Mouse (Mus musculus) A20 (cell line): ENCODE measurements around the gene Chrm4.

Experiments used
- DNase-seq: peaks from one replicate; pipeline ENCODE4 v3.0.0-alpha.2; 2011; ENCODE audit warnings: low read depth, low spot score

Chrm4 gene

DNA sequence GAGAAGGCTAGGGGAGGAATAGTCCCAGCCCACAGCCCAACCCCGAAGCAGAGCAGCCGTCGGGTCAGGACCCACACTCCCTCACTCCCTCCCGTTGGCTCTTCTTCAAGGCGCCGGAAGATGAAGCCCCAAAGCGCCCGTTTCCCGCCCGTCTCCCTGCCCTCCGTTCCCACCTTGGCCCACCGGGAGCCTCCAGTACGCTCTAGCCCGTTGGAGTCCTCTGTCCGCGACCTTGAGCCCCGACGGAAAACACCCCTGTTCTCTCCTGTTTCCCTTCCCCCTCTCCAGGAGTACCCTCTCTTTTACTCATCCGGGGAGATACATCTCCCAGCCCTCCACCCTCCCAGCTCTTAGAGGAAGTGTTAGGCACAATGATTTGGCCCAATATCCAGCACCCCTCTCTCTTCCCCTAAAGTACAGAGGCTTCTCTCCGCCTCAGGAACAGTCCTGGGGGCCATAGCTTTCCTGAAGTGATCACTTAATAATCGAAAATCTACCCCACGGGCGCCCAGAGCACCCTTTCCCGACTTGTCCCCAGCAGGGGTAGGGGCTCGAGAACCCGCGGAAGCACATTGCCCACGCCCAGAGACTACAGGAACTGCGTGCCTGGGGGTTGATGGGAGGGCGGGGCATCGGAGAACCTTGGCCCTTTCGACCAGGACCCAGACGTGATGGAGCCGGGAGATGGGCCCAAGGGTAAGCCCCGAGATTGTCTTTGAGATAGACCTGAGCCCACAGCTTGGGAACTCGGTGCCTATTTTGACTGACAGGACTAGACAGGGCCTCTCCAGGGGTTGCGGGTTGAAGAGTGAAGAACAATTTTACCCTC is 4.2 kb upstream of the Chrm4 start:
- DNase-seq, result no peak

DNA sequence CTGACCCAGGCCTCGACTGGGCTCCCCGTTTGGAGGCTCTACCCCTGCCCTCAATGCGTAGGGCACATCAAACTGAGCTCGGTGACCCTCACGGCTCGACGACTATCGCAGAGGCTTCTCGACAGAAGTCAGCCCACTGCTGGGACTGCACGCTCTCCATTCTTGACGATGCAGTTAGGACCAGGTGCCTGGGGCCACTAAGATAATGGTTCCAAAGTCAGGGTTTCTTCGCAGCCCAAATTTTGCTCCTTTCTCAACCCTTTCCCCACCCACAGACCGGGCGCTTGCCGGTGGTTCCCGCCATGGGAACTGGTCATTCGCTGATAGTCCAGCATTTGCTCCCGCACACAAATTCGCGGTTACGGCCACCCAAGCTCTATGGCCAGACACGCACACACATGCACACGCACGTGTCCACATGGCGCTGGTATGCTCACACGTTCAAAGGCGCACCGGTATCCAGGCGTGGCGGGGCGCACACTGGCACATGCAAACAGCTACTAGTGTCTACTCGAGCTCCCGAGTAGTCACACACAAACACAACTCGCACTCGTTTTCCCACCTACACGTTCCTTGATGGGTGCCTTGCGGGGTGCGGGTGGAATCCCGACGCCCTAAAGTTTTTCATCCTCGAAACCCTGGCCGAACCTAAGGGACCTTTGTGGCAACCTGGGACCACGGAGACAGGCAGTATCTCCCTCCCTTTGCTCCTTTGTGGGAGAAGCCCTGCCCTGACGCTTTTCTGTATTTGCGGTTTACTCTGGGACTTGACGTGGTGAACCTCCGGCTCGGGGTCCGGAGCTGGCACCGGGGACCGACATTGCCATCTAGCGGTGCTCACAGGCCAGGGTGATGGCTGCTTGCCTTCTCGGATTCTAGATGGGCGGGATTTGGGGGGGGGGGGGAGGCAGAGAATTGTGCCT is 3.4 kb upstream of the Chrm4 start:
- DNase-seq, result no peak

DNA sequence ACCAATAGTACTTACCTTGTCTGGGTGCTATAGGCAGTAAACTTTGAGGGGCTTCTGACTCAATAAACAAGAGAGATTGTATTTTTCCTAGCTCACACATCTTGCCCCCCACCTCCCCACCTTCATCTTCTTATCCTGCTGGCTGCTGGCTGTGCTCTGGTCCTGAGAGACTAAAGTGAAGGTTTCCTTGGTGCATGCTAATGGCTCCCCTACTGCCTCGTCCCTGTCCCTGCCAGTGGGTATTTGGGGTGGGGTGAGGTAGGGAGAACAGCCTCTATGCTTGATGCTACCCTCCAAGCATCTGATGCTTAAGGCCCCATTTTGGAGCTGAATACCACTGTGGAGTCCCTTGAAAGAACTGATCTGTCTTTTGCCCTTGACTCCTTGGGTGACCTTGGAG is 2.3 kb upstream of the Chrm4 start:
- DNase-seq, result no peak

DNA sequence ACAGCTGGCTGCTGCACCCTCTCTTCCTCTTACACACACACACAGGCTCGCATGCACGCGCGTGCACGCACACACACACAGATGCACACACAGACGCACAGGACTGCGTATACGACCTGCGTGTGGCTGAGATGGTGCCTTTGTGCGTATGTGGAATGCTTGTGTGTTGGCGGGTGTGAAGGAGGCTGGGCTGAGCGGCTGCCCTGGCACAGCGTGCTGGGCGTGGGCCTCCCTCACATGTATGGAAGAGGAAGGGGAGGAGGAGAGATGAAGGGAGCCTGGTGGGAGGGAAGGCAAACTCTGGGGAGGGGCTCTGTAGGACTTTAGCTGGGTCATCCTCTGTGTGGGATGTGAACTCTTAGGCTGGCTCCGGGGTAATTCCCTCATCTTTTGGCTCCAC is 1.6 kb upstream of the Chrm4 start:
- no peak for DNase-seq

DNA sequence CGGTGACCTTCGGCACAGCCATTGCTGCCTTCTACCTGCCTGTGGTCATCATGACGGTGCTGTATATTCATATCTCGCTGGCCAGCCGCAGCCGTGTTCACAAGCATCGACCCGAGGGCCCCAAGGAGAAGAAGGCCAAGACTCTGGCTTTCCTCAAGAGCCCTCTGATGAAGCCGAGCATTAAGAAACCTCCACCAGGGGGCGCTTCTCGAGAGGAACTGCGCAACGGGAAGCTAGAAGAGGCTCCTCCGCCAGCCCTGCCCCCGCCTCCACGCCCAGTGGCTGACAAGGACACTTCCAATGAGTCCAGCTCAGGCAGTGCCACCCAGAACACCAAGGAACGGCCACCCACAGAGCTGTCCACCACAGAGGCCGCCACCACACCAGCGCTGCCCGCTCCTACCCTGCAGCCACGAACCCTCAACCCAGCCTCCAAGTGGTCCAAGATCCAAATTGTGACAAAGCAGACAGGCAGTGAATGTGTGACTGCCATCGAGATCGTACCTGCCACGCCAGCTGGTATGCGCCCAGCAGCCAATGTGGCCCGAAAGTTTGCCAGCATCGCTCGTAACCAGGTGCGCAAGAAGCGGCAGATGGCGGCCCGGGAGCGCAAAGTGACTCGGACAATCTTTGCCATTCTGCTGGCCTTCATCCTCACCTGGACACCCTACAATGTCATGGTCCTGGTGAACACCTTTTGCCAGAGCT is 931 bp downstream of the Chrm4 start:
- DNase-seq, result peak; percentile 55

DNA sequence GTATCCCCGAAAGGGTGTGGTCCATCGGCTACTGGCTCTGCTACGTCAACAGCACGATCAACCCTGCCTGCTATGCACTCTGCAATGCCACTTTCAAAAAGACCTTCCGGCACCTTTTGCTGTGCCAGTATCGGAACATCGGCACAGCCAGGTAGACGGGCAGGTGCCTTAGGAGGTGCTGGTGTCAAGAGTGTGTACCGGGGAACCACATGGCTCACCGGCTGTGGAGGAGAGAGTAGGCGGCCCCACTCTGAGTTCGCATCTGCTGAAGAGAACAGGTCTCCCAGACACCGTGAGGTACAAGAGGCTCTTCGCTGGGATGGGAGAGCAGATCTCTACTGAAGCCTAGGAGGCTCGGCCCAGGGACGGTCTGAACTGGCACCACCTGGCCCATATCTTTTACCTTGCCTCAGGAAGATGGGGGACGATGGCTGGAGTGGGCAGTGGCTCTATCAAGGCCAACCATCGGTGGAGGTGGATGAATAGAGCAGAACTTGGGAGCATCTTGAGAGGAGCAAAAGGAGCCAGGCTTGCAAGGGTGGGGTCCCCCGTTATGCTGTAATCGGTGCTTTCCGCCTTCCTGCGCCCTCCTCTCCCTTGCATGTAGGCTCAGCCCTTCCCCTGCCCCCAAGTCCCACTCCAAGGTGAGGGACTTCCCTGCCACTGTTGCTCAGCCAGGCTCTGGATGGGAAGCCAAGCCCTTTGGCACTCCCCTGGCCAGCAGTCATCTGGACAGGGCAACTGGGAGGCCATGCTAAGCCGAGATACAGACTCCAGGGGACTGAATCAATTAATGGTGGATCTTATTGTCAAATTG is 1.7 kb downstream of the Chrm4 start:
- no peak for DNase-seq

DNA sequence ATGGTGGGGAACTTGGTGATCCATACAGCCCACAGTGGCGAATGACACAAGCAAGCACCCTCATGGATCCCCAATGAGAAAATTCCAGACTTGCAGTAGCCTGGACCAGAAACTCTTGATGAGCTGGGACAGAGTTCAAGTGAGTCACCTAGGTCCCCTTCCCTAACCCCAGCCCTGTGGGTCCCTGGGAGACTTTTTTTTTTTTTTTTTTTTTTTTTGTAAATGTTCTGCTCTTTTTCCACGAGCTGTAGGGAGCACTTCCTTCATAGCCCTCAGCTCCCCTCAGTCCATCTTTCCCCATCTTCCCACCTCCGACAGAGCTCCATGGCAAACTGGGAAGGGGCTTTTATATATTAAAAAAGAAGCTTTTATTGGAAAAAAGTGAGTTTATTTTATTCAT is 2.4 kb downstream of the Chrm4 start:
- no peak for DNase-seq

DNA sequence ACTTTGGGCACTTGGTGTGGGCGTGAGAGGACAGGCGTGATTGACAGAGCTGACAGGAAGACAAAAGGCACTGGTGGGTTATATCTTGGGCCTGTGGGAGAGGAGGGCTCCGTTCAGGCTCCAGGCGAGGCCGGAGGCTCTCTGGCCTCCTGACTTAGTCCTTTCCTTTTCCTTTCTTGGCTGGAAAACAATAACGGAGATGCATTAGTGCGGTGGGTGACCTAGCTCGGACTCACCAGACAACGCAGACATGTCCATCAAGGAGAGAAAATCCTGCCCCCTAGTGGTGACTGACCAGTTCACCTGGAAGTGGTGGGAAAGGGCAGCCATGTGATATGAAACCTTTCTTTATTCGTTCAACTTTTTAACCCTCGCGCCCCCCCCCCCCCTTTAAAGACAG is 2.9 kb downstream of the Chrm4 start:
- DNase-seq, result peak; percentile 55

DNA sequence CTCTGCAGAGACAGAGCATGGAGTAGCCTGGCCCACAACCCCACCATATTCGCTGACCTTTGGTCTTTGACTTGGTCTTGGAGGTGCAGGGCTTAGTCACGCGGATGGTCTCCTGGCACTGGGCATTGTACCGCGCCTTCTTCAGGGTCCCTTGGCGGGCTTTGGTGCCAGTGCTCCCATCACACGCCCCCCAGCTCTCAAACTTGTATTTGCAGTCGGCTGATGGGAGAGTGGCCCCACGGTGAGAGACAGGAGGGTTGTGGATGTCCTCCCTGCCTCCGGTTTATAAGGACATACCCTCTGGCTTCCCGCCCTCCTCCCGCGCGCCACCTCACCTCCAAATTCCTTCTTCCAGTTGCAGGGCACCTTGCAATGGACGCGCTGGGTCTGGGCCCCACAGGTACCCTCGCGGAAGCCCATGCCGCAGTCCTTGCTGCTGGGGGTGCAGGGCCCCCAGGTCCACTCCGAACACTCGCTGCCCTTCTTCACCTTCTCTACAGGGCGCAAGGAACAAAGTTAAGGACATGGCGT is 3.8 kb downstream of the Chrm4 start:
- no peak for DNase-seq

DNA sequence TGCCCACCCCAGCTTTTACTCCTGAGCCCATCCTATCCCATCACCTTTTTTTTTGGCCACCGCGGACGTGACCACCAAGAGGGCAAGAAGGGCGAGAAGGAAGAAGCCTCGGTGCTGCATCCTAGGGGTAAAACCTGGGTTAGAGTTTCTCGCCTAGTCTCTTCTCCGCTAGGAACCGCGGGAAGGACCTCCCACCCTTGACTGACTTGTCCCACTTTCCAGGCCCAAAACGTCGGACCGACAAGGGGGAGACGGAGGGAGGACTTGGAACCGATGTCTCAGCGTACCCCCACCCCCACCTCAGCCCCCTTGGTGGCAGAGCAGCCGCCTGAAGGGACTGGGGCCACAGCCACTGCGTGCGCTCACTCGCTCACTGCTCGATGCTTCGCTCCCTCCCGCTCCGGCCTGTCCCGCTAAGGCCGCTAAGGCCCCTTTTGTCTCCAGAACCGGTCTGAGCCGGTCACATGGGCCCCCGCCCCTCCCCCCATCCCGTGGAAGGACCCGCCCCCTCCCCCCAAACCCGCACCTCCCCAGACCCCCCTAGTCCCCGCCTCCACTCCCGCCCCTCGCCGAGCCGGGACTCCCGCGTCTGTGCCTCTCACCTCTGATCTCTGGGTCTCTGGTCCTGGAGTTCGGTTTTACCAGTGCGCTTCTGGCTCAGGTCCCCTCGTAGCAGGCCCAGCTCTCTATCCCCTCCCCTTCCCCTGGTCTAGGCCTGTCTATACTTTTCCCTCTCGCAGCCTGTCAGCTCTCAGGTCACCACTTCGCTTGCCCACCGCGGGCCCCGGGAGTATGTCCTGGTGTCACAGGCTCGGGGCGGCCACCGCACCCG is 4.5 kb downstream of the Chrm4 start:
- DNase-seq, result no peak

DNA sequence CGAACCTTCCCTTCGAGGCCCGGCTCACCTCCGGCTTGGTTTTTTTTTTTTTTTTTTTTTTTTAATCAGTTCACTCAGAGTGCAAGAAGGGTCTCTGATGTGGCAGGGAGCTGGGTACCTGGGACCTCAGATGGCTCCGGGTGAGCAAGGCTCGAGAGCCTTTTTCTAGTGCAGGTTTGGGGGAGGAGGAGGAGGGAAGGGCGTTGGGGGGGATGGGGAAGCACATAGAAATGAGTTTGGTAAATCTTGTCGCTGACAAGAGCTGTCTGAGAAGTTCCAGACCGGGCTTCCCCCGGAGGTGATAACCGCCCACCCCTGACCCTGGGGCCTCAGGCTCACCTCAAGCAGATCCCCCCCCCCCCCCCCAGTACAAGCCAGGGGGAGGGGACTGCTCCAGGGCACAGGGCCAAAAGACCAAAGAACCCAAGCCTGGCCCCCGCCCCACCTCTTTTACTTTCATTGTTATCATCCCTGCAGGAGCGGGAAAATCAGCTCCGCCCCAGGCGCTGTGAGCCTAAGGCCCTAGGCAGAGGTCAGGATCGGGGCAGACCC is 5.2 kb downstream of the Chrm4 start, which contains the start of gene Mdk:
Gene Mdk, minus strand, starts transcription at position 138 of the 552 bp plus-strand sequence.
- DNase-seq, result no peak

DNA sequence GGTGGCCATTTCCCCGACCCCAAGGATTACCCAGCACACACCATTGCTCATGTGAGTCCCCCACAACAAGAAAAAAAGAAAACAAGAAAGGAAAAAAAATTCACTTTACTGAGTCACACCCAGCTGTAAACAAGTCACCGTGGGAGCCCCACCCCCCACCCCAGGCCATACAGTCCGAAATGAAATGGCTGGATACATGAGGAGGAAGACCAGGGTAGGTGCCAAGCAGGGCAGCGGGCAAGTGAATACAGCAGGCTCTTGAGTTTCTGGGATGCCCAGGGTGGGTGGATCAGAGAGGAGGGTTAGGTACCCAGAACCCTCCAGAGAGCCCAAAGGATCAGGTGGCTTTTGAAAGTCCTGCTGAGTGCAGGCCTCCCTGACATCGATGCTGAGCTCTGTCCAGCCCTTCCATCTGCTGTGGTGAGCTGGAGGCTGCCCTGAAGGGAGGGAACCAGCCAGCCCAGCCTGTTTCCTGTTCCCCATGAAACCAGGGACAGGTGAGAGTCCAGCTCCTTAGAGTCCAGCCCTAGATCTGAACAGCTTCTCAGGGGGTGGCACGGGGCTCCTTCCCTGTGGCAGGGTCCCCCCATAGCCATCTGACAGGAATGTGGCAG is 5.8 kb downstream of the Chrm4 start:
- no peak for DNase-seq

DNA sequence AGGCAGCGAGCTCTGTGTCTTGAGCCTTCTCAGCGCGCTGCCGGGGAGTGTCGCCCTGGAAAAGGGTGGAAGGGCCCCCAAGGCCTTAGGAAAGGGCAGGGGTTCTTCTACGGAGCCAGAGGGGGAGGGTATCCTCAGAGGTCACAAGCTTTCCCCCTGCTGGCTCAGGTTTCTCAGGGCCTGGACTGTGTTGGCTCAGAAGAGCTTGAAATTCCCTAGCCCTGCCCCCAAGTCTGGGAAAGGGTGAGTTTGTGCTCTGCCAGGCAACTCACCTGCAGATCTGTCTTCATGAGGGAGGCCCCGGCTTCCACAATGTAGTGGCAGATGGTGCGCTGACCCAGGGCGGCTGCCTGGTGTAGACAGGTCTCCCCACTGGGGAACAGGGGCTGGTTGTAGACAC is 6.4 kb downstream of the Chrm4 start:
- DNase-seq, result no peak

DNA sequence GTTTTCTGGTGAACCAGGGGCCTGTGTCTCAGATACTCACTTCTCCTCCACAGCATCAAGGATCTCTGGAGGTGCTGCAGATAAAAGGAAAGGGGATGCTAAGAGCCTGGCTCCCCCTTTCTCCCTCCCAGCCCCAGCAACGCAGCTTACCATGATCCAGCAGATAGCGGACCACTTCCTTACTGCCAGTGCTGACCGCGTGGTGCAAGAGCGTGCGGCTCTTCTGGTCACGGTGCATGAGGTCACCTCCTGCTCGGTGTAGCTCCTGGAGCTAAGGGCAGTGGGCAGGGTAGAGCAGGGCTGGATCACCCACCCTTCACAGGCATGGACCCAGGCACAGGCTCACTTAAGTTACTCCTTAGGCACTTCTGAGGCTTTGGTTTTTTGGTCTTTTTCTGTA is 7.0 kb downstream of the Chrm4 start:
- no peak for DNase-seq

DNA sequence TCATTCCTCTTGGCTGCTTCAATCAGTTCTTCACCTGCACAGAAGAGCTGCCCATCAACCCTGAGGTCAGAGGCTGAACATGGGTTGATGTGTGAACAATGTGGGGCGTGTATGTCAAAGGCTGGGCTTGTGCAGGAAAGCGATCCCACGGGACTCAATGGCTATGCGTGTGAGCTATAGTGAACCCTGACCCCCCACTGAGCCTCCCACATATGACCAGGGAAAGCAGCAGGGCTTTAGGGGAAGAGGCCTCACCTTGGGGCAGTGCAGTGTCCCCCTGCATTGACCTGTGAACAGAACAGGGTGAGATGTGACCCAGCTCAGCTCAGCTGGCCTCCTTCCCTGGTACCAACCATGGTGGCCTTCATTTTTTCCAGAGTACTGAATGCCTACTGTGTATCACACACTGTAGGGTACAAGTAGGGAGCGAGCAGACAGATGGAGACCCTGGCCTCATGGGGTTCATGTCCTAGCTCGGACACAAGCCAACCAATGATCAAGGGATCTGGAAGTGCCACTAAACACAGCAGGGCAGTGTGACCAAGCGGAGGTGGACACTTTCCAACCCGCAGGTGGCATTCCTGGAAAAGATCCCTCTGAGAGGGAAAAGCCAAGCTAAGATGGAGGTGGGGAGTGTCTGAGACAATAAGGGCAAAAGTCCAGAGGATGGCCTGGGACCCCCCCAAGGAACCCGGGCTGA is 7.9 kb downstream of the Chrm4 start:
- no peak for DNase-seq

DNA sequence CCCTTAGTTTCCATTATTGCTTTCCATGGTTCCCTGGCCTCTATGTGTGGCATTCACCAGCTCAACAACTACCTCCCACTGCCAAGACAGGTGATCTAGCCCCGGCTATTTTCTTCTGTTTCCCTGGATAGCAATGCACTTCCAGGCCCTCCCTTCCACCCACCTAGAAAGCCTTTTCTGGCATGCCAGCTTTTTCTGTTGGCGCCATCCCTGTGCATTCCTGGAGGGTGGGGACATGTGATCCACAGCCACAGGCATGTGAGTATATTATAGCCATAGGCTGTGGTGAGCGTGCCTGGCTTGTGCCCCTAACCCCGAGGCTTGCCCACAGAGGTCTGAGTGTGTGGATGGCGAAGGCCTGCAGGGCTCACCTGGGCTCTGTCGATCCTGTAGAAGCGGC is 9.1 kb downstream of the Chrm4 start:
- DNase-seq, result no peak

DNA sequence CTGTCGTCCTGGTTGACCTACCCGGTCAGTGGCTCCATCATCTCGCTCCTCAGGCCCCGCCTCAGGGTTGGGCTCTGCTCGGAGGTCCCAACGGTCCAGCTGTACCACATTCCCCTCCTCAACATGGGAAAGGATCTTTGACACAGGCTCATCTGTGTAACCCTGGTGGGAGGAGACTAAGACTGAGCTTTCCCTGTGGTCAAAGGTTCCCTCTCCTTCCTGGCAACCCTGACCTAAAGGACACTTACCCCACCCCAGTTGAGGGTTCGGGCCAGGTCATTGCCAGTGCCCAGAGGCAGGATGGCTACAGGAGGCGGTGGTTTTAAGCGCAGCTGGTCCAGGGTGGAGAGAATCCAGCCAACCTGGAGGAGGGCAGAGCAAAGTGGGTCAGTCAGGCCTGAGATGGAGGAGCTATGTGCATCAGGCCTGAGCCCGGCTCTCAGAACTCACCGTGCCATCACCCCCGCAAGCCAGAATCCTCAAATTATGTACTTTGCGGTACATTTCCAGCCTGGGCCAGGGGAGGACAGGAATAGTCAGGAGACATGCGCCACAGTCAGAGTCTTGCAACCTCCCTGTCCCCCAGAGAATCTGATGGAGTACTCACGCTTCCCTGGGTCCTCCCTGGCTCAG is 12.4 kb downstream of the Chrm4 start:
- no peak for DNase-seq

DNA sequence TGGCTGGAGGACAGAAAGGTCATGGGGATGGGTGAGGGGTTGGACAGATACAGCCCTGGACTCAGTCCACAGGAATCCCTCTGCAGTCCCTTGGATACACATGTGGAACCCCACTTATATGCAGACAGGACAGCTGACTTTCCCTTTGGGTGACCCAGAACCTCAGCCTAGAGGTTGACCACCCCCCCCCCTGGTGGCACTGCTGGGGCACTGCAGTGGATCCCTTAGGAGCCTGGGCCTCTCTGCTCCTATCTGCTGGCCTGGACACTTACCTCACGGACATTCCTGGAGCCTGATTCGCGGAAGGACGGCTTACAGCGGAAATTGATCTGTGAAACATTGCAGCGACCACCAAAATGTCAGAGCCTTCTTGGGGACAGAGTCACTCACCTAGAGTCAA is 15.3 kb downstream of the Chrm4 start:
- peak; percentile 31 for DNase-seq
